35 mouse cellular contexts compared by ENCODE assay signal in the genomic region with DNA sequence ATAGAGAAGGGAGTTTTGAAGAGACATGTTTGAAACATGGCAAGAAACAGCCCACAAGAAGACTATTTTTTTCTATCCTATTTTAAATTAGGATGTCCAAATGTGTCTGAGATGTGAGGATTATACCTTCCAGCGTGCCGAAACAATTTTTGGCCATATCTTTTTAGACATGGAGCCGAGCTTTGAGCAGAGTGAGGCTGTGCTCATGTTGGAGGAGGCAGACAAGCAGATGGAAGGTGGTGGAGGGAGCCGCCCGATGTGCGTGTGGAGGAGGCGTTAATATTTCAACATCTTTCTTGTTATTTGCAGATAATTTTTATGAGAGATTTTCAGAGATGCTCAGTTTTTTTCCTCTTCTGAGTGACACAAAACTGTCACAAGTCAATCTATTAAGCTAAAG. TPM values are rescaled to one million over a fixed set of nuclear protein-coding genes. Genes with fewer than 3 reads are reported as not detected.
DNase-seq lines count a peak whose midpoint lies in the region; ATAC-seq lines count a peak whose summit lies in the region.
"Had no signal": no experiment of that assay in that cellular context is flagged by ENCODE, and none has a peak within 500 bp of the region (broad histone marks: within the 10 kb centered on the region; RNA-seq: fewer than 3 reads in every experiment).

No protein-coding gene starts in this region.

- H3K9ac ChIP-seq in forebrain, embryonic 11.5 days (ENCODE audit: low read length) = no peak overlapping the region
- H3K9ac ChIP-seq: embryonic facial prominence, embryonic 15.5 days; forebrain, embryonic 13.5 days; heart, embryonic 12.5 days; hindbrain, embryonic 15.5 days; limb, embryonic 15.5 days; liver, embryonic 13.5 days; midbrain, embryonic 15.5 days; neural tube, embryonic 15.5 days; stomach, embryonic 15.5 days had no signal

- no peak overlapping the region for H3K4me3 ChIP-seq in forebrain, embryonic 11.5 days (ENCODE audit: low read depth, low read length)
- H3K4me3 ChIP-seq: embryonic facial prominence, embryonic 10.5 days; embryonic facial prominence, embryonic 15.5 days; forebrain, embryonic 13.5 days; heart, embryonic 12.5 days; hindbrain, embryonic 15.5 days; limb, embryonic 10.5 days; limb, embryonic 15.5 days; liver, embryonic 13.5 days; midbrain, embryonic 15.5 days; neural tube, embryonic 15.5 days; stomach, embryonic 15.5 days had no signal

- WGBS in forebrain, embryonic 11.5 days = 92% methylated on average over 7 of the region's 7 CpGs

- H3K9me3 ChIP-seq in forebrain, embryonic 11.5 days (ENCODE audit: control insufficient read depth, low read length) = no peaks in the 10 kb centered on the region
- H3K9me3 ChIP-seq: embryonic facial prominence, embryonic 10.5 days; embryonic facial prominence, embryonic 15.5 days; forebrain, embryonic 13.5 days; heart, embryonic 12.5 days; hindbrain, embryonic 15.5 days; limb, embryonic 10.5 days; limb, embryonic 15.5 days; liver, embryonic 13.5 days; midbrain, embryonic 15.5 days; neural tube, embryonic 15.5 days; stomach, embryonic 15.5 days had no signal

- H3K27ac ChIP-seq in forebrain, embryonic 11.5 days (ENCODE audit: low read depth, low read length) = no peak overlapping the region
- H3K27ac ChIP-seq: embryonic facial prominence, embryonic 10.5 days; embryonic facial prominence, embryonic 15.5 days; forebrain, embryonic 13.5 days; hindbrain, embryonic 15.5 days; limb, embryonic 10.5 days; limb, embryonic 15.5 days; liver, embryonic 13.5 days; macrophage; midbrain, embryonic 15.5 days; neural tube, embryonic 15.5 days; stomach, embryonic 15.5 days had no signal

- peak; percentile 22 to 34 for DNase-seq in left cerebral cortex, adult 18-20 months (ENCODE audit: low spot score in 2 of 2)
- no peak for DNase-seq in left cerebral cortex, adult 11 months (ENCODE audit: low spot score)
- peak; percentile 52 to 60 for DNase-seq in layer of hippocampus, adult 8-10 months (ENCODE audit: low spot score in 2 of 2)
- DNase-seq in layer of hippocampus, postnatal 36 days = peak; percentile 41 to 48
- DNase-seq in right cerebral cortex, postnatal 36 days (ENCODE audit: low spot score in 2 of 2) = peak; percentile 26 to 55
- no peak for DNase-seq in forebrain, embryonic 11.5 days (ENCODE audit: low spot score)
- no peak for DNase-seq in kidney, postnatal 4 days
- DNase-seq: adrenal gland, postnatal 36 days; B cell, adult 2 months; cerebellum, adult 8-10 months; cerebellum, postnatal 25 days; gastrocnemius, postnatal 36 days; heart, adult 18-20 months; kidney, adult 11 months; kidney, postnatal 14 days; liver, embryonic 13.5 days; lung, adult 18-20 months; retina, postnatal 1 day; thymus, adult 18-20 months; thymus, postnatal 25 days had no signal

- no peak for ATAC-seq in forebrain, embryonic 11.5 days (replicated peaks; ENCODE audit: low FRiP score)
- ATAC-seq: forebrain, embryonic 13.5 days; inflammation-experienced regulatory T-cells, adult 6 months; lung, postnatal 0 days; midbrain, embryonic 15.5 days had no signal

- no peaks in the 10 kb centered on the region for H3K27me3 ChIP-seq in forebrain, embryonic 11.5 days (ENCODE audit: control insufficient read depth, insufficient read depth, low read length)
- H3K27me3 ChIP-seq: embryonic facial prominence, embryonic 15.5 days; forebrain, embryonic 13.5 days; heart, embryonic 12.5 days; hindbrain, embryonic 15.5 days; limb, embryonic 15.5 days; liver, embryonic 13.5 days; midbrain, embryonic 15.5 days; neural tube, embryonic 15.5 days; stomach, embryonic 15.5 days had no signal

- H3K36me3 ChIP-seq in forebrain, embryonic 11.5 days (ENCODE audit: control insufficient read depth, insufficient read depth, low read length) = no peaks in the 10 kb centered on the region
- H3K36me3 ChIP-seq: embryonic facial prominence, embryonic 10.5 days; embryonic facial prominence, embryonic 15.5 days; heart, embryonic 12.5 days; hindbrain, embryonic 15.5 days; limb, embryonic 10.5 days; limb, embryonic 15.5 days; liver, embryonic 13.5 days; midbrain, embryonic 15.5 days; neural tube, embryonic 15.5 days; stomach, embryonic 15.5 days had no signal

- H3K4me2 ChIP-seq in forebrain, embryonic 11.5 days (ENCODE audit: low read depth, low read length, severe bottlenecking) = no peak overlapping the region
- H3K4me2 ChIP-seq: embryonic facial prominence, embryonic 15.5 days; forebrain, embryonic 13.5 days; heart, embryonic 12.5 days; hindbrain, embryonic 15.5 days; limb, embryonic 15.5 days; liver, embryonic 13.5 days; midbrain, embryonic 15.5 days; neural tube, embryonic 15.5 days; stomach, embryonic 15.5 days had no signal

- no peaks in the 10 kb centered on the region for H3K4me1 ChIP-seq in forebrain, embryonic 11.5 days (replicated peaks; ENCODE audit: control insufficient read depth, insufficient read depth, low read length)
- H3K4me1 ChIP-seq: embryonic facial prominence, embryonic 15.5 days; forebrain, embryonic 13.5 days; heart, embryonic 12.5 days; hindbrain, embryonic 15.5 days; limb, embryonic 15.5 days; liver, embryonic 13.5 days; midbrain, embryonic 15.5 days; stomach, embryonic 15.5 days had no signal

RNA-seq across cellular contexts. Expression of gene Erc2, which starts 50.5 kb away (rescaled TPM):
- 100 to 1,000 TPM; 183 to 210 TPM for total RNA-seq in left cerebral cortex, adult 18-20 months (2021)
- 100 to 1,000 TPM; 196 to 222 (median 210) TPM for total RNA-seq in layer of hippocampus, adult 8-10 months (2022)
- total RNA-seq in layer of hippocampus, postnatal 36 days (2021) = 100 to 1,000 TPM; 221 to 266 TPM
- polyA plus RNA-seq in forebrain, embryonic 11.5 days (2014; fragmentation: Nextera tagmentation; extraction: Ambion mirVana) = 12.4 and 12.7 TPM in 2 replicates
- total RNA-seq: hematopoietic stem cell, adult 5-6 weeks; megakaryocyte-erythroid progenitor cell, adult 5-6 weeks had no signal
- polyA plus RNA-seq: macrophage had no signal

Comparison
In these comparisons a context has a peak if more than half of its experiments do, and no peak if none do; other contexts are left out.
1. DNase-seq: peak in left cerebral cortex, adult 18-20 months (2 of 2), layer of hippocampus, adult 8-10 months (2 of 2), layer of hippocampus, postnatal 36 days (2 of 2) and right cerebral cortex, postnatal 36 days (2 of 2); none in left cerebral cortex, adult 11 months (single experiment), forebrain, embryonic 11.5 days (single experiment) and kidney, postnatal 4 days (0 of 2).